Mouse (Mus musculus) kidney, postnatal 0 days (tissue): ENCODE measurements around the gene Baiap2l1. TPM values are rescaled to one million over a fixed set of nuclear protein-coding genes. Genes with fewer than 3 reads are reported as not detected.

Experiments
- ATAC-seq: fragments of 200-750 bp; cut with Nextera tagmentation; replicated peaks from 2 replicates; pipeline ENCODE4 v1.8.0; 2017; ENCODE audit warnings: low read depth, moderate number of reproducible peaks, moderate TSS enrichment, moderate library complexity; ENCODE audit not compliant: low FRiP score
- DNase-seq: peaks from one replicate; pipeline ENCODE4 v3.0.0-alpha.2; 2016; ENCODE audit warnings: low spot score
- H3K27ac ChIP-seq: fragments of 300-500 bp; sonication (generic); 2 replicates; pipeline ENCODE4 v1.5.1; 2014; ENCODE audit warnings: mild to moderate bottlenecking
- H3K27me3 ChIP-seq: fragments of 300-500 bp; sonication (generic); 2 replicates; pipeline ENCODE4 v1.6.1; 2014; ENCODE audit warnings: low read length, mixed read lengths; ENCODE audit not compliant: insufficient read depth
- H3K36me3 ChIP-seq: fragments of 300-500 bp; sonication (generic); 2 replicates; pipeline ENCODE4 v1.6.1; 2014; ENCODE audit warnings: low read length, mixed read lengths; ENCODE audit not compliant: insufficient read depth
- H3K4me1 ChIP-seq: fragments of 300-500 bp; sonication (generic); replicated peaks from 2 replicates; pipeline ENCODE4 v1.6.1; 2014; ENCODE audit warnings: antibody characterized with exemption, low read length, mixed read lengths; ENCODE audit not compliant: insufficient read depth
- H3K4me2 ChIP-seq: fragments of 300-500 bp; sonication (generic); 2 replicates; pipeline ENCODE4 v1.6.1; 2014; ENCODE audit warnings: mild to moderate bottlenecking, low read length, moderate library complexity, mixed read lengths
- H3K4me3 ChIP-seq: fragments of 300-500 bp; sonication (generic); replicated peaks from 2 replicates; pipeline ENCODE4 v1.5.1; 2014; ENCODE audit warnings: low read depth, low read length
- H3K9ac ChIP-seq: fragments of 300-500 bp; sonication (generic); 2 replicates; pipeline ENCODE4 v1.6.1; 2014; ENCODE audit warnings: low read depth, low read length
- H3K9me3 ChIP-seq: fragments of 300-500 bp; sonication (generic); replicated peaks from 2 replicates; pipeline ENCODE4 v1.6.1; 2016; ENCODE audit warnings: low read length, inconsistent platforms, mixed read lengths
- CTCF ChIP-seq: IDR thresholded peaks from 2 replicates; pipeline ENCODE4 v1.5.1; 2016; ENCODE audit warnings: antibody characterized with exemption, low read depth, mild to moderate bottlenecking, moderate library complexity
- WGBS: fragments of 180-500 bp; shearing (Covaris S2); extraction: QIAGEN DNeasy Blood & Tissue Kit; methylation state at CpG from one replicate; pipeline ENCODE4 v1.1.7; 2014; 5-methylcytosine and 5-hydroxymethylcytosine counted together
- polyA plus RNA-seq: library from polyadenylated mRNA; unstranded; fragments of >200 nt; fragmentation: Nextera tagmentation; extraction: Ambion mirVana; gene quantifications from 2 replicates; pipeline ENCODE4 v1.2.1, GENCODE M21; 2015

Baiap2l1 gene
- polyA plus RNA-seq, 1 experiment from 2014 or later, result 14.0 TPM

GRCm38 (mm10) chr5:144316442-144316841 is 41.5 kb downstream of the Baiap2l1 start:
- Histone ChIP-seq H3K36me3 (no peaks in the 10 kb centered on the region), H3K4me1 (peaks cover 24% of the 10 kb centered on the region), H3K27ac (no peak overlapping the region), H3K9me3 (no peaks in the 10 kb centered on the region), H3K4me3 (no peak overlapping the region), H3K9ac (no peak overlapping the region), H3K4me2 (no peak overlapping the region), H3K27me3 (no peaks in the 10 kb centered on the region)
- DNase-seq (no peak), ATAC-seq (no peak)
- WGBS, result 63% methylated on average over 3 of the region's 3 CpGs
- TF ChIP-seq CTCF, result no peak

- WGBS, result 68% methylated on average over 12 of the region's 12 CpGs
- TF ChIP-seq CTCF, result no peak
- ATAC-seq (0 out of 2 replicates have a peak, but pooled peaks have one; percentile 36), DNase-seq (peak; percentile 25)
- peaks cover 24% of the 10 kb centered on the region for H3K4me1 ChIP-seq
- H3K27ac ChIP-seq, result peak overlapping the region; percentile 31; the same call in 1 of the 2 replicates
- no peak overlapping the region for H3K4me2 ChIP-seq
- H3K9me3 ChIP-seq, result no peaks in the 10 kb centered on the region
- H3K36me3 ChIP-seq, result no peaks in the 10 kb centered on the region
- H3K27me3 ChIP-seq, result no peaks in the 10 kb centered on the region
- H3K9ac ChIP-seq, result no peak overlapping the region
- no peak overlapping the region for H3K4me3 ChIP-seq
These were observed 43.0 kb downstream of the Baiap2l1 start for GRCm38 (mm10) chr5:144314731-144315494.

- no peak overlapping the region for H3K27ac ChIP-seq
- H3K36me3 ChIP-seq, result no peaks in the 10 kb centered on the region
- no peak overlapping the region for H3K4me3 ChIP-seq
- DNase-seq (peak; percentile 69), ATAC-seq (no peak; the same call in 1 of the 2 replicates)
- no peak overlapping the region for H3K4me2 ChIP-seq
- whole genome bisulfite sequencing, result 13% methylated on average over 5 of the region's 5 CpGs
- no peak overlapping the region for H3K9ac ChIP-seq
- no peaks in the 10 kb centered on the region for H3K9me3 ChIP-seq
- no peaks in the 10 kb centered on the region for H3K27me3 ChIP-seq
- no peak for TF ChIP-seq CTCF
- peaks cover 21% of the 10 kb centered on the region for H3K4me1 ChIP-seq
These were observed 44.6 kb downstream of the Baiap2l1 start for GRCm38 (mm10) chr5:144313335-144313734.

GRCm38 (mm10) chr5:144312183-144312582 is 45.7 kb downstream of the Baiap2l1 start:
- no peak for ATAC-seq
- no peak overlapping the region for H3K4me3 ChIP-seq
- no peak overlapping the region for H3K27ac ChIP-seq
- H3K9me3 ChIP-seq, result no peaks in the 10 kb centered on the region
- 72% methylated on average over 7 of the region's 7 CpGs for WGBS
- H3K36me3 ChIP-seq, result no peaks in the 10 kb centered on the region
- peaks cover 12% of the 10 kb centered on the region for H3K4me1 ChIP-seq
- no peak for TF ChIP-seq CTCF
- H3K4me2 ChIP-seq, result no peak overlapping the region
- H3K27me3 ChIP-seq, result no peaks in the 10 kb centered on the region
- DNase-seq, result no peak
- no peak overlapping the region for H3K9ac ChIP-seq

- no peak for TF ChIP-seq CTCF
These were observed 49.0 kb downstream of the Baiap2l1 start for GRCm38 (mm10) chr5:144308929-144309328.

GRCm38 (mm10) chr5:144303071-144303470 is 54.8 kb downstream of the Baiap2l1 start:
- Histone ChIP-seq H3K4me1 (no peaks in the 10 kb centered on the region), H3K9me3 (no peaks in the 10 kb centered on the region), H3K27me3 (no peaks in the 10 kb centered on the region), H3K9ac (no peak overlapping the region), H3K27ac (no peak overlapping the region), H3K4me3 (no peak overlapping the region), H3K36me3 (no peaks in the 10 kb centered on the region), H3K4me2 (no peak overlapping the region)
- DNase-seq, result no peak
- no peak for ATAC-seq
- WGBS, result 84% methylated on average over 2 of the region's 2 CpGs
- no peak for TF ChIP-seq CTCF

More at GRCm38 (mm10) chr5:144308929-144309328, 49.0 kb downstream of the Baiap2l1 start:
- H3K9ac ChIP-seq, result no peak overlapping the region
- no peak overlapping the region for H3K4me2 ChIP-seq
- DNase-seq (no peak), ATAC-seq (no peak)
- 81% methylated on average over 4 of the region's 4 CpGs for WGBS
- H3K4me1 ChIP-seq, result peaks cover 8% of the 10 kb centered on the region
- H3K4me3 ChIP-seq, result no peak overlapping the region
- H3K27me3 ChIP-seq, result no peaks in the 10 kb centered on the region
- H3K36me3 ChIP-seq, result no peaks in the 10 kb centered on the region
- no peak overlapping the region for H3K27ac ChIP-seq
- no peaks in the 10 kb centered on the region for H3K9me3 ChIP-seq
